Mouse (Mus musculus) testis, postnatal 10 days (tissue): ENCODE results near the gene Il2.

Experiments
- DNase-seq: peaks from one replicate; pipeline ENCODE4 v3.0.0; 2021; ENCODE audit warnings: low spot score

The Il2 gene

DNA sequence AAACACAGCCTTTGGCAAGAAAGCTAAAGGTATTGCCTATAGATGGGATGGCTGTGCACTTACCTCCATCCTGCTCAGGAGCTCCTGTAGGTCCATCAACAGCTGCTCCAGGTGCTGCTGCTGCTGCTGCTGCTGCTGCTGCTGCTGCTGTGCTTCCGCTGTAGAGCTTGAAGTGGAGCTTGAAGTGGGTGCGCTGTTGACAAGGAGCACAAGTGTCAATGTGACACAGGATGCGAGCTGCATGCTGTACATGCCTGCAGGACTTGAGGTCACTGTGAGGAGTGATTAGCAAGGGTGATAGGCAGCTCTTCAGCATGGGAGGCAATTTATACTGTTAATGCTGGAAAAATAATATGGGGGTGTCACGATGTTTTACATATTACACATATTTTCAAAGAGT lies at the start of gene Il2:
Gene Il2, minus strand, starts transcription at position 305 of the 400 bp plus-strand sequence.
- no peak for DNase-seq

DNA sequence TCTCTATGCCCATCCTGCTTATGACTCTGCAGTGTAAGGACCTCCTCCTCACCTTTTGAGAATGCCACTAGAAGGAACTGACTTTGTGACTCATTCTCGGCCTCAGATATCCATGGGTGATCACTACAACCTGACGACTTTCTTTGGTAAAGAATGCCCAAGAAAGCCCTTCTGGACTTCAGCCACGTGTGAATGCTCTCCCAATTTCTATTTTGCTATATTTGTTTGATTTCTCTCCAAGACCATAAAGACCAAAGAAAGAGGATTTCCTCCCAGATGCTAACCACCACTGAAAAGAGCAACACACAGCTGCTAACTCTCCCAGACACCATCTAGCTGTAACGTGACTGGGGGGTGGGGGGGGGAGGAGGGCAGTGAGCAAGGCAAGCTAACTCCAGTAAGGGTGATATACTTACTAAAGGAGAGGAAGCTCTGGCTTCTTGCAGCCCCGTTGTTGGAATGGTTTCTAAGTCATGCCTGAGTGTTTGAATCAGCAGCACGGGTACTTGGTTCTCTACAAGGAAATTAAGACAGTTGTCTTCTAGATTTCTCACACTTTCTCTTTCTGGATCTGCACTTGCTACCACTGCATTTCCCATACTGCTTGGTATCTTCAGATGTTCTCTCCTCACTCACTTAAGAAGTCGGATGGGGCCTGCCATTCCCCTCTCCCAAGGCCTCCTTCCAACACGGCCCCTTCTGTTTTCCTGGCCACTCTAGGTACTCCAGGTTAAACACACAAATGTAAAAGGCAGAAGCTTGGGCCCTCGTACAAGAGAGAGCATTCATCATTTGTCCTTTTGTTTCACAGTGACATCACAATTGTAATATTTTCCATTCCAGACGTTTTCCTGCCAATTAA lies 49.2 kb upstream of the Il2 start:
- DNase-seq, result no peak

DNA sequence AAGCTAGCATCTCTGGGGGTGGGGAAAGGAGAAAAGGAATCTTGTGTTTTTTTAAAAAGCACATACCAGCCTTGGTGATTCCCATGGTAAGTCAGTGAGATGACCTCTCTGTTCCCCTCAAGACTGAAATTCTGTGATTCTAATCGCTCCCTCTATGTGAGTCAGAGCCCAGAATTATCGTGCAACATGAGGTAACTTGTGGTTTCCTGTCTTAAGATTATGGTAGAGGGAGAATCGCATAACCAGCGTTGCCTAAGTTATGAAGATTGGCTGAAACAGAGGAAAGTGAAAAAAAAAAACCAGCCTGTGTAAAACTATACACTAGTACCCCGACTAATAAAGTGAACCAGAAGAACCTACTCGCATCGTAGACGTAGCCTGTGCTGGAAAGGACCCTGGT lies 47.5 kb upstream of the Il2 start:
- no peak for DNase-seq

DNA sequence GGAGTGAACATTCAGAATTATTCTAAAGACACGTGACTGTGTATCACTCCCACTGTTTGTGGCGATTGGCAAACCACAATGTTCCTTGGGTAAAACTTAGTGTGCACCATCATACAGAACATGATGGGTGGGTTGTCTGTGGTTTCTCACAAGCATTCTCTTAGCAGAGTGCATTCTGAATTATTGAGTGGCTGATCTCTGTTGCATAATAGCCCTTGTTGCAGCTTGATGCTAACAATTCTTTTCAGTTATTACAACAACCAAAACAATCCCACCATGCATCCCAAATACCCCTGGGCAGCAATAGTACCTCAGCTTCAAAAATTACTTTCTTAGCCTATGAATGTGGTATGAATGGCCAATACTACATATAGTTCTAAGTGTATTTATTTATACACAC lies 43.5 kb upstream of the Il2 start:
- no peak for DNase-seq

DNA sequence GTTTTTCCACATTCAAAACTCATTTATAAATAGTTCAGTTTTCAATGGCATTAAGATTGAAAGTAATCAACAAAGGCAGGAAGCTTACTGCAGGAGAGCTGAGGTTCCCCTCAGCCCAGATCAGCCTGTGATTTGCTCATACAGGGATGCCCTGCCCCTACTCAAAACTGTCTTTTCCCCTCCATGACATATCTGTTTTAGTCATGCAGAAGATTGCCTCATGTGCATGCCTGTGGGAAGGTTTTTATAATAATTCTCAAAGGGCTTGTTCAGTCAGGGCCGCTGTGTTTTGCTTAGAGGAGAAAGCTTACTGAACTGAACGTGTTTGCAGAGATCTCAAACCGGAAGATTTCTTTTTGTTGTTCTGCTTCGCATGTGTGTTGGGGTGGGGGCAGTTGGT lies 35.3 kb upstream of the Il2 start:
- no peak for DNase-seq

DNA sequence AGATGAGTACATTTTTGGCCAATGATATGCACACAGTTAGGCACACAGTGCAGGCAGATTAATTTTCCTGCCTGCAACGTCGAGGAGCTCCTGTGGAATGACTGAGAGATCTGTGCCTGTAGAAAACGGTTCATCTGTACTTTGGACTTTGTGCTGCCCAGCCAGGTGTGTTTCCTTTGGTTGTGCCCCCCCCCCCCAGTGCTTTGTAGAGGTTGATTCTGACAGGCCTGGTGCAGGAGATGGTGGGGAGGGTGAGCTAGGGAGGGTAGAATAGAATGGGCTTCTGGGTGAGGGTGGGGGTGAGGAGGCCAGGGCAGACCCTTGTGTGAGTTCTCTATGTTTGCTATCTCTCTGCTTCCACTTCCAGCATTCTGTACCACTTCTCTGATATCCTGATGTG lies 32.5 kb upstream of the Il2 start:
- DNase-seq, result no peak

DNA sequence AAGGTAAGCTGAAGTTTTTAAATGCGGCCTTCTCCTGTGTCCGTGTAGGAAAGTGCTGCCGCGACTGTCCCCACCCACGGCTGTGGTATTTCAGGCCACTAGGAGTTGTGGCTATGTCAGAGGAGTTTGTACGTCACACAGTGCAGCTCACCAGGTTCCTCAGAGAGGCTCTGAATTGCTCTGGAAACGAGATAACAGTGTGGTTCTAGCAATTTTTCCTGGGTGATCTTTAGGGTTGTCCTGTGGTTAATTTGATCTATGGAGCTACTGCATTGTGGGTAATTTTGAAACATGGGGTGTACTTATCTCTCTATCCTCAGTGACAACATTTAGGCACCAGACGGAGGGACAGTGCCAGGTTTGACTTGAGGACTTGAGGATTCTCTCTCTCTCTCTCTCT lies 31.3 kb upstream of the Il2 start:
- no peak for DNase-seq

DNA sequence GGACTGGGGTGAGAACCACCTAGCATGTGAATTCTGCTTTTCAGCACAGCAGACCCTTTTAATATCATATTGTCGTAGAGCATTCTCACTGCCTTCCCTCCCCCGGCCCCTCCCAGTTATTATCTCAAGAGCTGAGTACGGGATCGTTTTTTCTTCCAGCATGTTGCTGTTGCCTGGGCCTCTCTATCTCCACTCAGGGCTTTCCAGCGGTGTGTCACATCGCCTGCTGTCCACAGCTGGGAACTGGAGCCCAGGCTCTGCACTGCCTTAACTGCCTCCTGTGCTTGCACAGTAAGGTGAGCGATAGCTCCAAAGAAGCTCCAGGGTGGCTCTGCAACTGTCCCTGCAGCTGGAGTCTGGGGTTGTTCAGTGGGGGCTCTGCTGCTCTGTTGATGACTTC lies 28.6 kb upstream of the Il2 start:
- DNase-seq, result no peak

DNA sequence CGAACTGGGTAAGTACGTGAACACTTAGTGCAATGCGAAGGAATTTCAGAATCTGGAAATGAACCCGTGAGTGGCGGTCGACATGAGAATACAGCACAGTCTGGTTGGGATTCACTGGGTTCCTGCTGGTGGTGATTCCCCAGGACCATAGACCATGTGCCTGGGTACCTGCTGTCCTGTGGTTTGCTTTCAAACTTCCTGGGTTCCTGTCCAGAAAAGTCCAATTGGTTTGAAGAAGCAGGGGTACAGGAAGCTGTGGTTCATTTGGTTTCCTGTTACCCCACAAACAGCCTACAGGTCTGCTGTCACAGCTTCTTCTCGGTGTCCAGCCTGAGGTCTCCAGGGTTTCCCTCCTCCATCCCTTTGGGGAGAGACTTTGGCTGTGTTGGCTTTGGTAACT lies 27.2 kb upstream of the Il2 start:
- DNase-seq, result no peak

DNA sequence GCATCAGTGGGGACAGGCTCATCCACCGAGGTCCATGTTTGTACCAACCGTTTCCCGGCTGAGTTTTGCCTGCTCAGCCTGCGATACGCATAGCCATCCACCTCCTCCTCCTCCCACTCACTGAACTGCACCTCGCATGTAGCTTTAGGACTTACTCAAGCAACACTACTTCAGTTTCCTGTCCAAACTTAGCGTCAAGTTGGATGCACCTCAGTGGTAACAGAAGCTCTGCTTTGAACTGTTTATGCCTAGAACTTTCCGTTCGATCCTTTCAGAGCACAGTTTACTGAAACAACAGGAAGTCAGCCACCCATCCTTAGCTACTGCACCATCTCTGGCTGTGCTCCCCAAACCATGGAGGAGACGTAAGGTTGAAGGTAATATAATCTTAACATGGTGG lies 26.5 kb upstream of the Il2 start:
- no peak for DNase-seq

DNA sequence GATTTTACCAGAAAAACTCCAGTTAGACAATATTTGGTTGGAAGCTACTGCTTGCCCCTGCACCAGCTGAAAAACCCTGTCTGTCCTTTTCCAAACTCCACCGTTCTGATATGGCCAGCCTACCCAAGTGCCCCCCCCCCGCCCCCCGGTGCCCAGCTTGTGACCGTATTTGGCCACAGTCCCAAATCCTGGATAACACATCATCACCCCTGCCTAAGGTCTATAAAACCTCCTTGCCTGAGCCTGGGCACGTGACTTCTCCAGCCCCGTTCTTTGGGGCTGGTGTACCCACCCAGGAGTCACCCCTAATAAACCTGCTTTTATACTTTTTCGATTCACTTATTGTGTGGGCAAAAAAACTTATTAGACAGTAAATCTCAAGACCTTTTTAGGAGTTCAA lies 21.1 kb upstream of the Il2 start:
- DNase-seq, result no peak

DNA sequence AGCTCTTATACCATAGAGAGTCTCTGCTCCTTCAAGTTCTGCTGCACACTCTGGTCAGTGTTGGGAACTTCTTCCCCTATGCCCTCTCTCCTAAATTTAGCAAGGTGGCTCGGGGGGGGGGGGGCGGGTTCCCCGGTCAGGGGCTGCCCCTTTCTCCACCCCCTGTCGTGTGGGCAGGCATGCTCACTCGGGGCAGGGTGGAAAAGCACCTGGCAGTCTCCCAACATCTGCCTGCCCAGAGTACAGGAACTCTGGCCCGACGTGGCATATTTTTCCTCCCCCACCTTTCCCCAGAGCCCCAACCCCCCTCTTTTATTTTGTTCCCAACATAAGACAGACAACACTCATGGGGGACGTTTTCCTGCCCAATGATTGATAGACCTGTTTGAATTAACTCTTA lies 20.6 kb upstream of the Il2 start:
- peak; percentile 59 for DNase-seq

DNA sequence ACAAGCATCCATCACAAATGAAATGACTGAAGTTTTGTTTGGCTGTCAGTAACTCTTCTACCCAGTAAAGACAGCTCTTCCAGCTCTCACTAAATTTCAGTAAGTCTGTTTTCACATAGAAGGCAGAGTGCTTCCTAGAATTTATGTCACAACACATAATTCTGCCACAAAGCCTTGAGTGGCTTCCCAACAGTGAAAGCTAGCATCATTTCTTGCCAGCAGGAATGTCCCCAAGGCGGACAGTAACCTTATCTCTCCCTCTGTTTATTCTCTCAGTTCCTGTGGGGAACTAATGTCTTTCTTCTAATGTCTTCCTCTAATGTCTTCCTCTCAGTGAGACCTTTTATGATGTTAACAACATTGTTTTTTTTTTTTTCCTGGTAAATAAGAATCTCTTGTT lies 19.2 kb upstream of the Il2 start:
- DNase-seq, result no peak

DNA sequence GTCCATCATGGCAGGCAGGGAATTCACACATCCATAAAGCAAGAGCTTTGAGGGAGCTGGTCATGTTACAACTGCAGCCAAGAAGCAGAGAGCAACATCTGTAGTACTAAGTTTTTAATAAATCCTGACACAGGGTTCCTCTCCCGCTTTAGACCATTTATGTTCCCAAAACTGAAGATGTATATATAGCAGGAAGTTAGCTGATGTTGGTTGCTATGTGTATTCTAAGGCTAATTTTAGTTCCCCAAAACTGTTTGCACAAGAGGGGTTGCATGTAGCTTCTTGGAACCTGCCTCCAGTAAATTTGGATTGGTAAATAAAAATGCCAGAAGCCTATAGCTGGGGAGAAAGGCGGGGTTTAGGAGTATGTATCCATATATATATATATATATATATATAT lies 16.1 kb upstream of the Il2 start:
- DNase-seq, result no peak

DNA sequence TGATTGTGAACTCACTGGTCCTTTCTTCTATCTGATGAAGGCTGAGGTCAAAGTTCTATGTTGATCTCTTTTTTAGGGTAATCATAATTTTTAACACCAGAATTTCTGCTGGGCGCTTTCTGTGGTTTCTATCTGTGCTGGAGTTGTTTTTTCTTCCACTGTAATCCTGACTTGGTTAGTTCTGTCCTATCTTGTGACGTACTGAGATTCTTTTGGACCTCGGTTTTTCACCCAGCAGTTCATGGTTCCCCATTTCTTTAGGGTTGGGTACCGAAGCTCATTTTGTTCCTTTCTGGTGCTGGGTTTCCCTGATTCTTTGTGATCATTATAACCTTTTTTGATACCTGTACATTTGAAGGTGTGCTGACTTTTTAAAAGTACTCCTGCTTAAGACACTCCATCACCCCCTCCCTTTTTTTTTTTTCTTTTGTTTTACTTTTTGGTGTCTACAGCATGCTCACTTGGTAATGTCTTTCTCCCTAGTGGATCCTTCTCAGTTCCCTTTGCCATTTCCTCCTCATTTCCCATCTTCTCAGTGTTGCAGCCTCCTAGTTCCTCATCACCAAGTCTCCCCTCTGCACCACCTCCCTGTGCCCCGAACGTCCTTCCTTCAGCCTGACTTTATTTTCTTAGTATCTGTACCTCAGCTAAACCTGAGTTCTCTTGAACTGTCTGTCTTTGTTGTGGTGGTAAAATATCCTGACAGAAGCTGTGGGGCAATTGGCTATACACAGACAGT lies 14.6 kb upstream of the Il2 start:
- DNase-seq, result no peak

DNA sequence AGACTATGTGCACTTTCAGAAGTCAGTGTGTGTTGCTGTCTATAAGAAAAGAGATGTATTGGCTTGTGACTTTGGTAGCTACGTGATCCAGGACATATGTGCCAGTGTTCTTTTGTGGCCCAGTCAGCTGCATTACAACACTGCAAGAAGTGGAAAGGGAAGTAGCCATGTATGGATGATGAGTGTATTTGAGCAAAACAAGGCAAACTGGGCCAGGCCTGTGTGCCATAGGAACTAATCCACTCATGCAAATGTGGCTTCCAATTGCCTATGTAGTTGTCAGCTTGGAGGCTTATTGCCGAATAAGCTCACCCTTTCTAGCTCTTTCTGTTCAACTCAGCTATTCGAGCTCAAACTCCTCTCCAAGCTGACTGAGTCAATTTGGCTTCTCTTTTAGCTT lies 13.4 kb upstream of the Il2 start:
- no peak for DNase-seq

DNA sequence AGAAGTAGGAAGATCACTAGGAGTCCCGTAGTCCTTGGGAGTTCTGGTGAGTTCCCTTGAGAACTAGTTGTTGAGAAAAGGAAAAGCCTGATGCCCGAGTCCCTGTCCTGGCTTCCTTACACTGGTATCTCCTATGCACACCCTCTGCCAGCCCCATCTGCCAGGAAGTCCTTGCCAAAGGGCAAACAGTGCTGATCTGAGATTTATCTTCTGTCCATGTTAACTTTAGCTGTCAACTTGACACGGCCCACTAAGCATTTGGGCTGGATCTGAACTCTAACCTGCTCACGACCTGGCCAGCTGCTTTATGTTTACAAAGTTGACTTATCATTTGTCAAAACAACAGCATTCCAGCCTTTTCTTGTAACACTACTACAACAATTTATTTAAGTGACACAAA lies 11.5 kb upstream of the Il2 start:
- DNase-seq, result no peak

DNA sequence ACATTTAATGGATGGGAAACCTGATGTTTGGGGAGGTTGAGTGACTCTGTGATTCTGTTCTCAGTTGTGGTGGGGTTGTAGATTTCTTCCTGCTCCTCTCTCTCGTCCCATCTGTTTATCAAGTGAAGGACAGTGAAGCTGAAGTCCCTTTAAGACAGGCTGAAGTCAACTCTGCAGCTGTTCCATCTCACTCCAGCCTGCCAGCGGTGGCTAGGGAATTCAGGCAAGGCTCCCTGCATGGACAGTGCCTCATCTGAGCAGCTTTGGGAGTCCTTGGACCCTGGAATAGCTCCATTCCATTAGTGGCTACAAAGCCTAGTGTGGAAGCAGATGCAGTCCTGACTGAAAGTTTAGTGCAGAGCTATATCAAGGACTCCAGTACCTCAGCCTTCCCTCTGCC lies 3.3 kb upstream of the Il2 start:
- DNase-seq, result no peak

DNA sequence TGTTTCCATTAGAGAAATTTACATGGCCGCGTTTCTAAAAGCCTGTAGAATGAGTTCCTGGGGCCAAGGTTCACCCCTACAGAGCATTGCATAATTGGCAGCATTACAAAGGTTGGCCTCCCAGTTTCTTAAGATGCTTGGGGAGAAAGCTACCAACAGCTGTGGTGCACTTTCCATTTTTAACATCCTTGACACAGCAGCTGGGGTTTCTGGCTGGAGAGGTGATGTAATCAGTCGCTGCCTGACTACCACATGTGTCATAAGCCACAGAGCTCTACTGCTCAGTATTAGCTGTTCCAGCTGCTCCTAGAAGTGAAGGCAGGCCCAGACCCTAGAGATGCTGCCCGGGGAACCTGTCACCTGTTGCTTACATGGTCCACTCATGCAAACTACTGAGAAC lies 2.5 kb upstream of the Il2 start:
- no peak for DNase-seq

DNA sequence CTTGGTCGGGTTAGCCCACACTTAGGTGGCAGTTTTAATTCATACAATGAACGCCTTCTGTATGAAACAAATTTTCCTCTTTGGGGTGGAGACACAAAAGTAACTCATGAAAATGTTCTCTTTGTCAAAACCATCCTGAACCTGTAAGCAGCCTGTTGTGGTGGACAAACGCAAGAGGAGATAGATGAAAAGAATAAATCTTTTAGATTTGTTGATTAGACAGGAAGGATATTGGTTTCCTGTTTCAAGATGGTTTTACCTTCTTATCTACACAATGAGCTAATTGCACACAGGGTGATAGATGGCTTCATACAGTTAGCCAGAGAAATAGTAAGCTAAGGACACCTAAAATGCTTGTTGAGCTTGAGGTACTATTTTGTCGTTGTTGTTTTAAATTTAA lies 403 bp upstream of the Il2 start:
- DNase-seq, result no peak

DNA sequence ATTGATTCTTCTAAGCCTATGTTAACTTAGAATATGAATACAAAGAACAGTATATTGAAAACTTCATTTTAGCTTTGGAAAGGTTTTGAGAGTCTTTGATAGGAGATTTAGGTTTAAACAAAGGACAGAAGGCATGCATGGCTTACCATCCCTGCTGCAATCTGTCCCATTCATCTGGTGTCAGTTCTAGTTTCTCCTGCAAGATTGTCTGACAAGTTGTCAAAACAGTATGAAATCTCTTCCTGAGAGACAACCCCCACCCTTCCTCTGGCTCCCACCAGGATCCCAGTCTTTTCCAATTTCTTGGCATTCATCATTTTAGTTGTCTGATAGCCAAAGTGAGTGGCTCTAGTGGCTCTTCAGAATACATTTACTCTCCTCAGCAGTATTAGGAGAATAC lies 35.0 kb downstream of the Il2 start:
- no peak for DNase-seq

DNA sequence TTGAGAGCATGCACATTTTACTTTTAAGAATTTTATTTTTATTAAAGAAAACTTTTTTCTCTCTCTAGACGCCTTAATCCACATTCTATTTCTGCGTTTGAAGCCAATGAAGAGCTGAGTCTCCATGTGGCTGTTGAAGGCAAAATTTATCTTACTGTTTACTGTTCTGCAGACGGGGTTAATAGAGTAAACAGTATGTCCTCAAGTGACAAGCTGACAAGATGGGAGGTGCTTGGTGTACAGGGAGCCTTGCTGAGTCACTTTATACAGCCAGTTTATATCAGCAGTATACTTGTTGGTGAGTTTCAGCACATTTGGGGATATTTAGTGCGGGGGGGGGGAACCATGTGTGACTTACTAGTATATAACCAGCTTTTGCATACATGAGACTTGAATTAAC lies 40.9 kb downstream of the Il2 start:
- DNase-seq, result no peak

DNA sequence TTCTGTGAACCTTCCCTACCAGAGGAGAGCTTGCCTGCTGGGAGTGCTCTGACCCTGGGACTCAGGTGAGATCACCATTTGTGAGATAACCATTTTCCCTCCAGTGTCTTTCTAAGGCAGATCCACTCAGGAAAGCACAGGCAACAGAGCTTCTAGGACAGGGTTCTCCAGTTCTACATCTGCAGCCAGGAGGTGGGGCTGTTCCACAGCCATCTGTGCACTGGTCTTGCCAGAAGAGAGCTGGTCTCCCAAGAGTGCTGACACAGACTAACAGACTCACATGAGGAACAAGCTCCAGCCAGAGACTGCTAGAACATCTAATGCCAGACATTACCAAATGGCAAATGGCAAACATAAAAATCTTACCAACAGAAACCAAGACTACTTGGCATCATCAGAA lies 52.5 kb downstream of the Il2 start:
- DNase-seq, result peak; percentile 69
